Comparison of ENCODE assay signal across 14 mouse cellular contexts in genomic region chr11:72406079-72406675, GRCm38 (mm10). TPM values are rescaled to one million over a fixed set of nuclear protein-coding genes. Genes with fewer than 3 reads are reported as not detected.
DNase-seq lines count a peak whose midpoint lies in the region; ATAC-seq and TF ChIP-seq lines count a peak whose summit lies in the region.
"Had no signal": no experiment of that assay in that cellular context is flagged by ENCODE, and none has a peak within 500 bp of the region (broad histone marks: within the 10 kb centered on the region; RNA-seq: fewer than 3 reads in every experiment).

No protein-coding gene starts in this region.

- intact Hi-C loops in heart, postnatal 36 days (cut with DNase I) = no loop called here

- no peaks in the 10 kb centered on the region for H3K27me3 ChIP-seq in heart, embryonic 16.5 days (ENCODE audit: control insufficient read depth, insufficient read depth, low read length)
- no peaks in the 10 kb centered on the region for H3K27me3 ChIP-seq in lung, embryonic 15.5 days
- no peaks in the 10 kb centered on the region for H3K27me3 ChIP-seq in intestine, embryonic 15.5 days (replicated peaks)
- H3K27me3 ChIP-seq in stomach, postnatal 0 days (ENCODE audit: control insufficient read depth, insufficient read depth, low read length) = no peaks in the 10 kb centered on the region

- H3K36me3 ChIP-seq in heart, embryonic 16.5 days (ENCODE audit: control insufficient read depth, insufficient read depth) = peaks cover 7% of the 10 kb centered on the region; the same call in 1 of the 2 replicates
- H3K36me3 ChIP-seq in lung, embryonic 15.5 days = peaks cover 12% of the 10 kb centered on the region
- H3K36me3 ChIP-seq in intestine, embryonic 15.5 days = no peaks in the 10 kb centered on the region
- H3K36me3 ChIP-seq in stomach, postnatal 0 days (ENCODE audit: control insufficient read depth, insufficient read depth, low read length) = no peaks in the 10 kb centered on the region; the same call in none of the 2 replicates
- H3K36me3 ChIP-seq: limb, embryonic 12.5 days; midbrain, embryonic 12.5 days had no signal

- TF ChIP-seq CTCF in stomach, postnatal 0 days (IDR thresholded peaks at IDR 0.05; ENCODE audit: low read depth) = no peak

- peak overlapping the region; percentile 89 for H3K27ac ChIP-seq in heart, embryonic 16.5 days (ENCODE audit: low read length)
- H3K27ac ChIP-seq in lung, embryonic 15.5 days = peak overlapping the region; percentile 91
- H3K27ac ChIP-seq in intestine, embryonic 15.5 days = no peak overlapping the region
- H3K27ac ChIP-seq in stomach, postnatal 0 days (replicated peaks) = peak overlapping the region; percentile 53
- H3K27ac ChIP-seq: limb, embryonic 12.5 days; midbrain, embryonic 12.5 days had no signal

- no peaks in the 10 kb centered on the region for H3K9me3 ChIP-seq in heart, embryonic 16.5 days (replicated peaks; ENCODE audit: control insufficient read depth, low read length)
- no peaks in the 10 kb centered on the region for H3K9me3 ChIP-seq in lung, embryonic 15.5 days
- H3K9me3 ChIP-seq in intestine, embryonic 15.5 days = no peaks in the 10 kb centered on the region
- no peaks in the 10 kb centered on the region for H3K9me3 ChIP-seq in stomach, postnatal 0 days (ENCODE audit: control insufficient read depth, low read length)
- H3K9me3 ChIP-seq: limb, embryonic 12.5 days; midbrain, embryonic 12.5 days had no signal

- TF ChIP-seq EP300 in stomach, postnatal 0 days (optimal IDR thresholded peaks at IDR 0.05) = no peak

- H3K4me1 ChIP-seq in heart, embryonic 16.5 days (ENCODE audit: control insufficient read depth, insufficient read depth, low read length) = peaks cover 71% of the 10 kb centered on the region
- H3K4me1 ChIP-seq in lung, embryonic 15.5 days = peaks cover 83% of the 10 kb centered on the region
- peaks cover 46% of the 10 kb centered on the region for H3K4me1 ChIP-seq in intestine, embryonic 15.5 days (replicated peaks)
- H3K4me1 ChIP-seq in stomach, postnatal 0 days (replicated peaks; ENCODE audit: control insufficient read depth, insufficient read depth) = peaks cover 3% of the 10 kb centered on the region

- DNase-seq in heart, postnatal 36 days = no peak
- no peak for DNase-seq in lung, postnatal 14 days
- peak; percentile 28 for DNase-seq in stomach, postnatal 0 days (ENCODE audit: low spot score)
- no peak for DNase-seq in thymus, adult 18-20 months
- DNase-seq: liver, postnatal 0 days; right cerebral cortex, postnatal 14 days; thymus, postnatal 4 days had no signal

- peak overlapping the region; percentile 39; the same call in 1 of the 2 replicates for H3K4me3 ChIP-seq in heart, embryonic 16.5 days (ENCODE audit: low read length)
- H3K4me3 ChIP-seq in lung, embryonic 15.5 days = peak overlapping the region; percentile 95; the same call in 1 of the 2 replicates
- H3K4me3 ChIP-seq in intestine, embryonic 15.5 days (replicated peaks) = no peak overlapping the region
- no peak overlapping the region for H3K4me3 ChIP-seq in stomach, postnatal 0 days (ENCODE audit: low read depth, low read length)
- H3K4me3 ChIP-seq: limb, embryonic 12.5 days; midbrain, embryonic 12.5 days had no signal

- 35% methylated on average over 8 of the region's 8 CpGs for WGBS in heart, embryonic 16.5 days
- 37% methylated on average over 8 of the region's 8 CpGs for WGBS in lung, embryonic 15.5 days
- 44% methylated on average over 8 of the region's 8 CpGs for WGBS in intestine, embryonic 15.5 days
- 55% methylated on average over 8 of the region's 8 CpGs for WGBS in stomach, postnatal 0 days

- peak overlapping the region; percentile 64 for H3K9ac ChIP-seq in heart, embryonic 16.5 days (ENCODE audit: low read length)
- no peak overlapping the region for H3K9ac ChIP-seq in lung, embryonic 15.5 days
- no peak overlapping the region for H3K9ac ChIP-seq in intestine, embryonic 15.5 days
- H3K9ac ChIP-seq in stomach, postnatal 0 days (ENCODE audit: low read length) = no peak overlapping the region
- H3K9ac ChIP-seq: limb, embryonic 12.5 days; liver, postnatal 0 days; midbrain, embryonic 12.5 days had no signal

- no peak for ATAC-seq in heart, embryonic 16.5 days (replicated peaks; ENCODE audit: extremely low read depth, insufficient read depth, low FRiP score)
- ATAC-seq in lung, embryonic 15.5 days (ENCODE audit: borderline replicate concordance, extremely low read depth, low FRiP score, low TSS enrichment) = peak; percentile 31; the same call in 1 of the 2 replicates
- ATAC-seq in intestine, embryonic 15.5 days = peak; percentile 47
- no peak for ATAC-seq in stomach, postnatal 0 days (ENCODE audit: low FRiP score, low TSS enrichment)
- ATAC-seq: hindbrain, embryonic 16.5 days; liver, postnatal 0 days had no signal

- peak overlapping the region; percentile 91 for H3K4me2 ChIP-seq in heart, embryonic 16.5 days (ENCODE audit: low read depth, low read length)
- H3K4me2 ChIP-seq in lung, embryonic 15.5 days = peak overlapping the region; percentile 95
- H3K4me2 ChIP-seq in intestine, embryonic 15.5 days (replicated peaks) = peak overlapping the region; percentile 98
- 0 out of 2 replicates have a peak overlapping the region, but pooled peaks have one; percentile 11 for H3K4me2 ChIP-seq in stomach, postnatal 0 days (replicated peaks; ENCODE audit: low read depth)
- H3K4me2 ChIP-seq: limb, embryonic 12.5 days; midbrain, embryonic 12.5 days had no signal

RNA-seq across cellular contexts. Expression of gene Smtnl2, which starts 5.3 kb away (rescaled TPM):
- polyA plus RNA-seq in heart, embryonic 16.5 days (2015; fragmentation: Nextera tagmentation; extraction: Ambion mirVana) = 115 and 121 TPM in 2 replicates
- 10 to 100 TPM; 18.2 to 19.5 TPM for total RNA-seq in heart, postnatal 36 days (2021)
- 156 and 158 TPM in 2 replicates for polyA plus RNA-seq in lung, embryonic 15.5 days (2015; fragmentation: Nextera tagmentation; extraction: Ambion mirVana)
- polyA plus RNA-seq in intestine, embryonic 15.5 days (2015; fragmentation: Nextera tagmentation; extraction: Ambion mirVana) = 41.9 and 45.0 TPM in 2 replicates
- polyA plus RNA-seq in stomach, postnatal 0 days (2015; fragmentation: Nextera tagmentation; extraction: Ambion mirVana) = 25.8 and 26.9 TPM in 2 replicates

RNA-seq across cellular contexts. Expression of gene Ggt6, which starts 29.1 kb away (rescaled TPM):
- polyA plus RNA-seq in heart, embryonic 16.5 days (2015; fragmentation: Nextera tagmentation; extraction: Ambion mirVana) = 0.17 TPM in 1 of 2 replicates, not detected in the other
- not detected for total RNA-seq in heart, postnatal 36 days (2021)
- 0.14 and 0.26 TPM in 2 replicates for polyA plus RNA-seq in lung, embryonic 15.5 days (2015; fragmentation: Nextera tagmentation; extraction: Ambion mirVana)
- 11.5 and 14.4 TPM in 2 replicates for polyA plus RNA-seq in intestine, embryonic 15.5 days (2015; fragmentation: Nextera tagmentation; extraction: Ambion mirVana)
- polyA plus RNA-seq in stomach, postnatal 0 days (2015; fragmentation: Nextera tagmentation; extraction: Ambion mirVana) = 12.9 and 13.0 TPM in 2 replicates
- total RNA-seq: common myeloid progenitor, adult 5-6 weeks had no signal
- polyA plus RNA-seq: hindbrain, embryonic 16.5 days; midbrain, embryonic 12.5 days had no signal

RNA-seq across cellular contexts. Expression of gene Mybbp1a, which starts 35.0 kb away (rescaled TPM):
- polyA plus RNA-seq in heart, embryonic 16.5 days (2015; fragmentation: Nextera tagmentation; extraction: Ambion mirVana) = 70.2 and 81.8 TPM in 2 replicates
- 10 to 100 TPM; 45.9 to 46.8 TPM for total RNA-seq in heart, postnatal 36 days (2021)
- polyA plus RNA-seq in lung, embryonic 15.5 days (2015; fragmentation: Nextera tagmentation; extraction: Ambion mirVana) = 137 and 140 TPM in 2 replicates
- polyA plus RNA-seq in intestine, embryonic 15.5 days (2015; fragmentation: Nextera tagmentation; extraction: Ambion mirVana) = 171 and 172 TPM in 2 replicates
- 52.2 and 57.6 TPM in 2 replicates for polyA plus RNA-seq in stomach, postnatal 0 days (2015; fragmentation: Nextera tagmentation; extraction: Ambion mirVana)

RNA-seq across cellular contexts. Expression of gene Tekt1, which starts 43.9 kb away (rescaled TPM):
- 1.7 and 2.5 TPM in 2 replicates for polyA plus RNA-seq in heart, embryonic 16.5 days (2015; fragmentation: Nextera tagmentation; extraction: Ambion mirVana)
- total RNA-seq in heart, postnatal 36 days (2021) = not detected
- polyA plus RNA-seq in lung, embryonic 15.5 days (2015; fragmentation: Nextera tagmentation; extraction: Ambion mirVana) = 11.4 and 11.8 TPM in 2 replicates
- polyA plus RNA-seq in intestine, embryonic 15.5 days (2015; fragmentation: Nextera tagmentation; extraction: Ambion mirVana) = 0.19 and 0.33 TPM in 2 replicates
- 0.13 TPM in 1 of 2 replicates, not detected in the other for polyA plus RNA-seq in stomach, postnatal 0 days (2015; fragmentation: Nextera tagmentation; extraction: Ambion mirVana)
- polyA plus RNA-seq: liver, postnatal 0 days had no signal

Comparison
In these comparisons a context has a peak if more than half of its experiments do, and no peak if none do; other contexts are left out.
1. ATAC-seq: peak in lung, embryonic 15.5 days (single experiment) and intestine, embryonic 15.5 days (single experiment); none in heart, embryonic 16.5 days (single experiment) and stomach, postnatal 0 days (single experiment).
2. H3K4me2 ChIP-seq: peak in every context shown above with its lines; median percentile 98 in intestine, embryonic 15.5 days; 95 in lung, embryonic 15.5 days; 91 in heart, embryonic 16.5 days; 11 in stomach, postnatal 0 days.
3. H3K4me3 ChIP-seq: peak in heart, embryonic 16.5 days (single experiment) and lung, embryonic 15.5 days (single experiment); none in intestine, embryonic 15.5 days (single experiment) and stomach, postnatal 0 days (single experiment).